Mouse (Mus musculus): ENCODE measurements around the gene Gjb1.

GRCm38 (mm10) chrX:101376190-101376968 is at the start of gene Gjb1:
- TF ChIP-seq CTCF (IDR thresholded peaks at IDR 0.05; ENCODE audit: low read depth, low read length) (no peak), POLR2A (IDR thresholded peaks at IDR 0.05; ENCODE audit: borderline replicate concordance, low read depth, low read length) (no peak)
